Mouse (Mus musculus) G1E (cell line): Measurements from ENCODE around the gene Emb.

Experiments
- CTCF ChIP-seq: IDR thresholded peaks from 2 replicates; pipeline ENCODE4 v1.5.1; 2012; ENCODE audit warnings: low read depth, low read length, inconsistent platforms, mixed read lengths
- GATA1 ChIP-seq: IDR thresholded peaks from 2 replicates; pipeline ENCODE4 v1.6.1; 2012; ENCODE audit warnings: borderline replicate concordance, low read length, inconsistent platforms, mixed read lengths

DNA sequence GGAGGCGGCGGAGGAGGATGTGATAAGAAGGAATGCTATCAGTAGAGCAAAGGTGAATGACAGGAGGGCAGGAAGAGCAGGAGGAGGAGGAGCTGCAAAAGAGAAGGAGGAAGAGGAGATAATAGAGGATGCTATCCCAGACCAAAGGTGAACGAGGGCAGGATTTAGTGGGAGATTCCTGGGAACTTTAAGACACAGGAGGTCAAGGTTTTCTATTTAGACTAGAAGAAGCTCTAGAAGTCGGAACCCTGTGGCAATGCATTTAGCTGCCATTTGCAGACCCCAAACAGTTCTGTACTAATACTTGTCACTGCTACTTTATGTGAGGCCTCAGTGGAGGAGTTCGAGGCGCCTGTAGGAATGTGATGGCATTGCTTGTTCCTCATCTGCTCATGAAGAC is at the start of gene Emb:
- TF ChIP-seq CTCF (no peak), GATA1 (no peak)
